Mouse (Mus musculus) Patski (cell line): Measurements from ENCODE around the gene Sprr2i. TPM values are rescaled to one million over a fixed set of nuclear protein-coding genes. Genes with fewer than 3 reads are reported as not detected.

Experiments
- ATAC-seq: fragments of 100-300 bp; one replicate; pipeline ENCODE4 v1.8.0; 2021
- CTCF ChIA-PET: fragments of 350-600 bp; sonication (Branson Sonifier 250); formaldehyde crosslinking; loops from one replicate; lab custom pipeline; 2022; ENCODE audit warnings: inconsistent platforms; lab: Charles Lee
- POLR2A ChIA-PET: fragments of 350-600 bp; sonication (Branson Sonifier 250); formaldehyde crosslinking; loops from one replicate; lab custom pipeline; 2022; ENCODE audit warnings: antibody characterized with exemption, inconsistent platforms; lab: Charles Lee
- DNase-seq: peaks from one replicate; pipeline ENCODE4 v3.0.0-alpha.2; 2011; ENCODE audit warnings: low read depth, low spot score
- H3K27me3 ChIP-seq: fragments of 371-371 bp; one replicate; pipeline ENCODE4 v1.5.1; 2021
- CTCF ChIP-seq: fragments of 100-300 bp; IDR thresholded peaks from one replicate; pipeline ENCODE4 v1.5.1; 2021
- in situ Hi-C: fragments of 300-500 bp; cut with MboI; formaldehyde crosslinking; loops from 3 replicates; pipeline ENCODE4 v1.11.1; 2018; ENCODE audit warnings: low pct_unique_long_range_greater_than_20kb, mixed read lengths
- polyA plus RNA-seq: library from polyadenylated mRNA; unstranded; gene quantifications from one replicate; pipeline ENCODE4 v1.2.3, GENCODE M21; 2021

Sprr2i gene
- polyA plus RNA-seq, 1 experiment from 2014 or later, result not detected

DNA sequence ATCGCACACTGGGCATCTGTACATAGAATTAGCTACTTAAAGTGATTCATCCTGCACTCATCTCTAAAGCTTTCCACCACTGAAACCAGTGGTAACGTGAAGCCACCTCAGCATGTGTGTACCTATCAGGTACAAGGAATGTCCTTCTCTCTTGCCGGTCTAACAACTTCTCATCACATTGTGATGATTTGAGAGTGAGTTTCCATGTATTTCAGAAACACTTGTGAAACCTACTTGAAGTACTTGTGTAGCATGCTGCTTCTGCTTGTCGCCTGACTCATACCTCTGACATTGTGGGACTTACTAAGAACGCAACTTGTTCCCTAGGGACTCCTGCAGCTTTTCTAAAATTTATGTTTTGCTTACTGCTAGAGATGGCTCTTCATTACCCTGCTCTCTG lies 47.4 kb downstream of the Sprr2i start:
- in situ Hi-C loops, result no loop called here
- TF ChIP-seq CTCF, result no peak
- CTCF ChIA-PET, result interaction anchor here (1.0 to 1.6 kb wide), 2 partner anchors 12 to 16 kb away, joined by 4 to 5 read pairs; no protein-coding TSS in a partner anchor
- DNase-seq (no peak), ATAC-seq (no peak)
- H3K27me3 ChIP-seq, result no peaks in the 10 kb centered on the region
- POLR2A ChIA-PET, result no interaction called here

- no peak for TF ChIP-seq CTCF
- no peaks in the 10 kb centered on the region for H3K27me3 ChIP-seq
- in situ Hi-C loops, result no loop called here
- DNase-seq, result no peak
- CTCF ChIA-PET, result interaction anchor here (1.5 kb wide), 1 partner anchor 8 kb away, joined by 5 read pairs; no protein-coding TSS in a partner anchor
- POLR2A ChIA-PET, result no interaction called here
- ATAC-seq, result no peak
Observed at GRCm38 (mm10) chr3:92458620-92459019, 50.8 kb downstream of the Sprr2i start, which contains the start of gene Sprr3. Gene Sprr3 (minus strand): TSS chr3:92458720.

Other genes with a start within 250 kb of the Sprr2i start
- not detected for gene Sprr2a1, start 192.2 kb upstream of the Sprr2i start, polyA plus RNA-seq
- 0.19 TPM for gene Sprr2a2, start 192.1 kb upstream of the Sprr2i start, polyA plus RNA-seq
- gene Sprr2a3, start 122.6 kb upstream of the Sprr2i start, polyA plus RNA-seq, result not detected
- not detected for gene Sprr2b, start 91.4 kb upstream of the Sprr2i start, polyA plus RNA-seq
- gene Sprr2d, start 68.9 kb upstream of the Sprr2i start, polyA plus RNA-seq, result not detected
- gene Sprr2e, start 55.8 kb upstream of the Sprr2i start, polyA plus RNA-seq, result not detected
- gene Sprr2f, start 42.8 kb upstream of the Sprr2i start, polyA plus RNA-seq, result not detected
- not detected for gene Sprr2h, start 22.3 kb upstream of the Sprr2i start, polyA plus RNA-seq
- not detected for gene Sprr2j-ps, start 10.1 kb downstream of the Sprr2i start, polyA plus RNA-seq
- 11.3 TPM for gene Gm9774, start 21.4 kb downstream of the Sprr2i start, polyA plus RNA-seq
- not detected for gene Sprr2k, start 24.6 kb downstream of the Sprr2i start, polyA plus RNA-seq
- gene Sprr1b, start 30.8 kb downstream of the Sprr2i start, polyA plus RNA-seq, result 0.19 TPM
- not detected for gene Sprr3, start 50.7 kb downstream of the Sprr2i start, polyA plus RNA-seq
- gene Sprr1a, start 77.9 kb downstream of the Sprr2i start, polyA plus RNA-seq, result 14.1 TPM
- gene Sprr4, start 92.5 kb downstream of the Sprr2i start, polyA plus RNA-seq, result not detected
- not detected for gene 2310046K23Rik, start 126.5 kb downstream of the Sprr2i start, polyA plus RNA-seq
- gene Ivl, start 165.7 kb downstream of the Sprr2i start, polyA plus RNA-seq, result not detected
- gene Smcp, start 181.0 kb downstream of the Sprr2i start, polyA plus RNA-seq, result not detected
- gene 2210017I01Rik, start 199.5 kb downstream of the Sprr2i start, polyA plus RNA-seq, result not detected
- gene Lce6a, start 213.7 kb downstream of the Sprr2i start, polyA plus RNA-seq, result not detected
- not detected for gene Lce1a1, start 240.3 kb downstream of the Sprr2i start, polyA plus RNA-seq
- gene Lce1b, start 248.9 kb downstream of the Sprr2i start, polyA plus RNA-seq, result not detected